In genomic region chr7:100461621-100462151, GRCm38 (mm10) we compare ENCODE assay signal across 11 mouse cellular contexts. TPM values are rescaled to one million over a fixed set of nuclear protein-coding genes. Genes with fewer than 3 reads are reported as not detected.
DNase-seq lines count a peak whose midpoint lies in the region; ATAC-seq and TF ChIP-seq lines count a peak whose summit lies in the region.
"Had no signal": no experiment of that assay in that cellular context is flagged by ENCODE, and none has a peak within 500 bp of the region (broad histone marks: within the 10 kb centered on the region; RNA-seq: fewer than 3 reads in every experiment).

No protein-coding gene starts in this region.

- no peak overlapping the region for H3K4me2 ChIP-seq in kidney, embryonic 14.5 days (replicated peaks; ENCODE audit: low read depth, low read length)
- H3K4me2 ChIP-seq in intestine, postnatal 0 days (replicated peaks; ENCODE audit: low read depth) = no peak overlapping the region

- ATAC-seq in kidney, embryonic 14.5 days (ENCODE audit: low FRiP score, low TSS enrichment) = no peak
- ATAC-seq in megakaryocyte, adult 5-6 weeks (ENCODE audit: poor library complexity, severe bottlenecking) = peak; percentile 75
- no peak for ATAC-seq in intestine, postnatal 0 days

- no peak overlapping the region for H3K4me3 ChIP-seq in kidney, embryonic 14.5 days (ENCODE audit: low read length)
- H3K4me3 ChIP-seq in intestine, postnatal 0 days (ENCODE audit: low read depth, low read length) = no peak overlapping the region

- WGBS in kidney, embryonic 14.5 days = 82% methylated on average over 6 of the region's 6 CpGs
- 75% methylated on average over 6 of the region's 6 CpGs for WGBS in intestine, postnatal 0 days

- no peaks in the 10 kb centered on the region for H3K9me3 ChIP-seq in kidney, embryonic 14.5 days (ENCODE audit: control insufficient read depth, low read length)
- H3K9me3 ChIP-seq in intestine, postnatal 0 days (ENCODE audit: control insufficient read depth) = no peaks in the 10 kb centered on the region
- H3K9me3 ChIP-seq: G1E had no signal

- no peaks in the 10 kb centered on the region for H3K27me3 ChIP-seq in kidney, embryonic 14.5 days (ENCODE audit: control insufficient read depth, insufficient read depth, low read length)
- H3K27me3 ChIP-seq in intestine, postnatal 0 days (replicated peaks; ENCODE audit: control insufficient read depth, insufficient read depth, low read length) = no peaks in the 10 kb centered on the region

- TF ChIP-seq CTCF in intestine, postnatal 0 days (IDR thresholded peaks at IDR 0.05; ENCODE audit: low read depth) = no peak

- H3K4me1 ChIP-seq in kidney, embryonic 14.5 days (ENCODE audit: control insufficient read depth, insufficient read depth, low read length) = no peaks in the 10 kb centered on the region; the same call in 1 of the 2 replicates
- H3K4me1 ChIP-seq in intestine, postnatal 0 days (replicated peaks; ENCODE audit: control insufficient read depth, insufficient read depth, low read length) = 0 out of 2 replicates have a peak, but pooled peaks cover 6% of the 10 kb centered on the region

- no peak overlapping the region for H3K9ac ChIP-seq in kidney, embryonic 14.5 days (ENCODE audit: low read depth, low read length)
- no peak overlapping the region for H3K9ac ChIP-seq in intestine, postnatal 0 days (ENCODE audit: low read depth, low read length)

- no peak overlapping the region for H3K27ac ChIP-seq in kidney, embryonic 14.5 days (ENCODE audit: low read depth, low read length)
- no peak overlapping the region for H3K27ac ChIP-seq in intestine, postnatal 0 days (ENCODE audit: low read depth, low read length)

- H3K36me3 ChIP-seq in kidney, embryonic 14.5 days (ENCODE audit: control insufficient read depth, insufficient read depth, low read length) = peaks cover 56% of the 10 kb centered on the region
- H3K36me3 ChIP-seq in intestine, postnatal 0 days (ENCODE audit: control insufficient read depth, insufficient read depth) = peaks cover 17% of the 10 kb centered on the region; the same call in 1 of the 2 replicates

- peak; percentile 84 for DNase-seq in kidney, adult 11 months
- DNase-seq in adrenal gland, postnatal 14 days = peak; percentile 82
- peak; percentile 87 for DNase-seq in heart, adult 8-10 months (ENCODE audit: low spot score)
- DNase-seq in left cerebral cortex, adult 11 months (ENCODE audit: low spot score) = peak; percentile 70
- no peak for DNase-seq in yolk sac, embryonic 10.5 days (ENCODE audit: low spot score)

RNA-seq across cellular contexts. Expression of gene Ucp3, which starts 11.1 kb away (rescaled TPM):
- polyA plus RNA-seq in kidney, embryonic 14.5 days (2014; fragmentation: Nextera tagmentation; extraction: Ambion mirVana) = 0.08 TPM in 1 of 2 replicates, not detected in the other
- total RNA-seq in adrenal gland, postnatal 14 days (2021) = 41.2 and 43.0 TPM in 2 replicates
- 10 to 100 TPM; 20.7 to 55.8 (median 48.5) TPM for total RNA-seq in heart, adult 8-10 months (2022)
- total RNA-seq in megakaryocyte, adult 5-6 weeks (2015) = 0.07 TPM in 2 replicates
- 0.45 TPM in 1 of 2 replicates, not detected in the other for total RNA-seq in megakaryocyte, adult 5-6 weeks (2017)
- polyA plus RNA-seq in intestine, postnatal 0 days (2015; fragmentation: Nextera tagmentation; extraction: Ambion mirVana) = not detected in 2 replicates
- polyA plus RNA-seq: G1E; neural tube, embryonic 14.5 days had no signal

RNA-seq across cellular contexts. Expression of gene Ucp2, which starts 31.5 kb away (rescaled TPM):
- polyA plus RNA-seq in kidney, embryonic 14.5 days (2014; fragmentation: Nextera tagmentation; extraction: Ambion mirVana) = 156 and 193 TPM in 2 replicates
- total RNA-seq in adrenal gland, postnatal 14 days (2021) = 355 and 500 TPM in 2 replicates
- 100 to 1,000 TPM; 165 to 276 (median 226) TPM for total RNA-seq in heart, adult 8-10 months (2022)
- 702 and 742 TPM in 2 replicates for total RNA-seq in megakaryocyte, adult 5-6 weeks (2015)
- total RNA-seq in megakaryocyte, adult 5-6 weeks (2017) = 316 and 332 TPM in 2 replicates
- 266 and 281 TPM in 2 replicates for polyA plus RNA-seq in intestine, postnatal 0 days (2015; fragmentation: Nextera tagmentation; extraction: Ambion mirVana)

RNA-seq across cellular contexts. Expression of gene Dnajb13, which starts 53.1 kb away (rescaled TPM):
- 0.19 and 0.46 TPM in 2 replicates for polyA plus RNA-seq in kidney, embryonic 14.5 days (2014; fragmentation: Nextera tagmentation; extraction: Ambion mirVana)
- 0.30 TPM in 1 of 2 replicates, not detected in the other for total RNA-seq in adrenal gland, postnatal 14 days (2021)
- total RNA-seq in heart, adult 8-10 months (2022) = under 1 TPM in 1 of 4 experiments, not detected in 3; 0.50 TPM
- not detected in 2 replicates for total RNA-seq in megakaryocyte, adult 5-6 weeks (2015)
- 0.16 and 0.44 TPM in 2 replicates for total RNA-seq in megakaryocyte, adult 5-6 weeks (2017)
- 0.09 and 0.17 TPM in 2 replicates for polyA plus RNA-seq in intestine, postnatal 0 days (2015; fragmentation: Nextera tagmentation; extraction: Ambion mirVana)
- polyA plus RNA-seq: G1E; heart, embryonic 14.5 days had no signal

Comparison
In these comparisons a context has a peak if more than half of its experiments do, and no peak if none do; other contexts are left out.
1. RNA of gene Ucp3, which starts 11.1 kb away (total RNA-seq): 20.7 to 55.8 TPM in heart, adult 8-10 months and 41.2 to 43.0 TPM in adrenal gland, postnatal 14 days; 0.07 to 0.45 TPM in megakaryocyte, adult 5-6 weeks; every median in the first group is over 10 times any median in the second.